Mouse (Mus musculus): ENCODE measurements around the gene Gm20388.

Gene Gm20388

DNA sequence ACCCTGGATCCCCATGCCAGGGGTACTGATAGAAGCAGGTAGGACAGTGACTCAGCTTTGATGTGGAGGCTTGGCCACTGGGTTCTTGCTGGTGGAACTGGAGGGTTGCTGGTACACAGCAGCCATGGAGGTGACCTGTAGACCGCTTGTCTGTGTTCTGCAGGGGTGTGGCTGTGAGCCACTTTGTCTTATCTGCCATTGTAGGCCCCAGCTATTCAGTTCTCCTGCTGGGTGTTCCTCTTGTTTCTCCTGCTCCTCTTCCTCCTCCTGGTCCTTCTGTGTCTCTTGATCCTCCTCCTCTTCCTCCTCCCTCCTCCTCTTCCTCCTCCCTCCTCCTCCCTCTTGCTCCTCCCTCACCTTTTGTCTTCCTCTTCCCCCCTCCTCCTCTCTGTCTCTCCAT is 614.5 kb downstream of the Gm20388 start:
- no peak for DNase-seq

DNA sequence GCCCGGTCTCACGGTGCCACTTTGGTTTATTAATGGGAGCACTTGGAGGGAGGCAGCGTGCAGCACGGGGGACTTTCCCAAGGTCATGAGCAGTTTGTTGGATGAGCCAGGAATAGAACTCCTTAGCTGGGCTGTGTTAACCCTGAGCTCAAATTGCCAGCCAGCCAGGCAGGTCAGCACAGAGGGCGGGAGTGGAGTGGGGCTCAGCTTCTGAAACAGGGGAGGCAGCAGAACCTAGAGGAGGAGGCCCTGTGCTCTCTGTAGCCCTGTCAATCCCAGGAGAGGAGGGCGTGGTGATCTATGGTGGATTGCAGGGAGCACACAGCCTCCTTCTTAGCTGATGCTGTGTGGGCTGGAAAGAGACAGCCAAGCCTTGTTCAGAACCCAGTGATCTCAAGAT is 615.2 kb downstream of the Gm20388 start:
- DNase-seq: no peak

DNA sequence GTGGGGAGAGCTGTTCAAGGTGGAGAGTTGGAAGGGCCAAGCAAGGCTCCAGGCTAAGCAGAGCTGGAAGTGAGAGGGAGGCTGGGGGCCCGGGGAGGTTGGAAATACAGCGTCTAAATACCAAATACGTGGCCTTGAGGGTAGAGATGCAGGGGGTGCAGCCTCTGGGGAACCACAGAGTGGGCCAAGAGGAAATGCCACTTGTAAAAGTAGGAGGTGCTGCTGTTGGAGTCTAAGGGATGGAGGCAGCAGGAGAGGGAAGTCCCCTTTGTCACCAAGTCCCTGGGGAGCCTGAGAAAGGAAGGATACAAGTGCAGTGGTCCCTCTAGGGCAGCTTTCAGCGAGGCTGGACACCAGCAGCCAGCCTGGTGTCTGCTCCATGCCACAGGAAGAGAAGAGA is 615.9 kb downstream of the Gm20388 start:
- no peak for DNase-seq

DNA sequence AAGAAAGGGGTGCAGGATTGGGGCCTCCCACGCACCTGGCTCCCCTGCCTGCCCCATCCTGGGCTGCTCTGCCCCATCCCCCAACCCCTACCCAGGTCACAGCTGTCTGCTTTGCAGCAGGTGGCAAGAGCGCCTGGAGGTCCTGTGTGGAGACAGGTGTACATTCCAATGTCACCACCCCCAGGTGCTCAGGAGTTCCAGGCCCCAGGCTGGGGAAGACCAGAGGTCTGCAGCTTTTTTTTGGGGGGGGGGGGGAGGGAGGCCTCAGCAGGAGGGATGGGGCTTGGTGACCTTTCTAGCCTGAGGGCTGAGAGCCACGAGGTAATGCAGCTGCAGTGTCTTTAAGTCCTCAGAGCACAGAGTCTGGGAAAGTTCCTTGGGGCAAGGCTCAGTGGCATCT is 617.7 kb downstream of the Gm20388 start:
- DNase-seq: no peak

DNA sequence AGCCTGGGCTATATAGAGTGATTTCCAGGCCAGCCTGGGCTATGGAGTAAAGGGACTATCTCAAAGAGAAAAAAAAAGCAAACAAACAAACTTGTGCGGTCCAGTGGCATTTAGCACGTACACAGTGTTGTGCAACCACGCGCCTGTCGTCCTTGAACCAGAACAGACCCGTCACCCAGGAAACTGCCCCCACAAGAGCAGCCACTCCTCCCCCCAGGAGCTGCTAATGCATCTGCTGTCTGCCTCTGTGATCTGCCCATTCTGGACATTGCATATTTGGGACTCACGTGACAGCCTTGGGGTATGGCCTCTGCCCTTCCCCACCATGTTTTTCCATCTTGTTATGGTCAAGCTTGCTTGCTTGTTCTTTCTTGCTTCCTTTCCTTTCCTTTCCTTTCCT is 618.6 kb downstream of the Gm20388 start:
- DNase-seq: peak; percentile 46

DNA sequence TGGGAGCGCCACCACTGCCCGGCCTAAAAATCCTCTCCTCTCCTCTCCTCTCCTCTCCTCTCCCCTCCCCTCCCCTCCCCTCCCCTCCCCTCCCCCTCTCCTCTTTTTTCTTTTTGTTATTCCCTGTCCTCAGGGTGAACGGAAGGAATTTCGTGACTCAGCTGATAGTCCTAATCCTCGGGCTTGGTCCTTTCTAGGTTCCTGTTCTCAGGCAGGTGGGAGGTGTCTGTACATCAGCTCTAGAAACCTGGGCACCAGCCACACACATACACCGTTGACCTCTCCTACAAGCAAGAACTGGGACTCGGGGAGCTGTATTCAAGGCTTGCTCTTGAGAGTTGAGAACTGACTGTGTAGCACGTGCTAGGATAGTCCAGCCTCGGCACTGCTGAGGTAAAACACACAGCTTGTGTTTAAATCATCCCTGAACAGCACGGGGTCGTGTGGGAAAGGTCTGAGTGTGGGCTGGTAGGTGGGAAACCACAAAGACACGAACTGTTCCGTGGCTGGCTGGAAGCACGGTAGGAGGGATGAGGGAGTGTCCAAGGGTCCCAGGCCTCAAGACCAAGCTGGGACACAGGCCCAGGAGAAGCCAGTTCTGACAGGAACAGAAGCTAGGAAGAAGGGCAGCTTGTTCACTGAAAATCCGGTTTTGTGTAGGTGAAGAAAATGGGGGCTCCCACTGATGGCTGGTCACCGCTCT is 620.5 kb downstream of the Gm20388 start:
- DNase-seq: no peak

DNA sequence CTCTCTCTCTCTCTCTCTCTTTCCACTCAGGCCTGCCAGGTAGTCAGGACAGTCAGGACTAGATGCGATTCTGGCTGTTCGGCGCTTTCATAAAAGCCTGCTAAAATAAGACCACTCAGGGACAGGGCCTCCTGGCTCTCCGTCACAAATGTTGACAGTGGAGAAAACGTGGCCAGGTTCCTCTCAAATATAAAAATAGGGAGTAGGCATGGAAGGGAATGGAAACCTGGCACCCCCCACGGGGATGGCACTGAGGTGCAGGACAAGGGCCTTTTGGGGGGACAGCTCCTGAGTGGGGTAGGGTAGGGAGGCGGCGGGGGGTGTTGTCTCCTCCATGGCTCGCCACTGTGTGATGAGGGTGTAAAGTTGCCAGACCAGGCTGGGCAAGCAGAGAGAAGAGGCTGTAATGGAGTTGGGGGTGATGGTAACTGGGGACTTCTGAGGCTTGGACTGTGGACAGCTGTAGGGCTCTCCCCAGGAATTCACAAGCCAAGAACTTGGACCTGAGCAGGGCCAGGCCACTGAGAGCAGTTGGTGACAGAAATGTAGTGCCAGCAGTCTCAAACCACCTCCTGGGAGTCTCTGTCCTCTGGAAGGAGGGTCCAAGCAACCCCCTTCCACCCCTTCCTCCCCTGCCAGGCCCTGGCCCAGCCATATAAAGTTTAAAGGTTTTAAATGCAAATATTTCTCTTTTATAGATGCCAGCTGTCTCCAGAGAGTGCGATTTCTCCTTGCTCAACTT is 621.3 kb downstream of the Gm20388 start:
- no peak for DNase-seq

DNA sequence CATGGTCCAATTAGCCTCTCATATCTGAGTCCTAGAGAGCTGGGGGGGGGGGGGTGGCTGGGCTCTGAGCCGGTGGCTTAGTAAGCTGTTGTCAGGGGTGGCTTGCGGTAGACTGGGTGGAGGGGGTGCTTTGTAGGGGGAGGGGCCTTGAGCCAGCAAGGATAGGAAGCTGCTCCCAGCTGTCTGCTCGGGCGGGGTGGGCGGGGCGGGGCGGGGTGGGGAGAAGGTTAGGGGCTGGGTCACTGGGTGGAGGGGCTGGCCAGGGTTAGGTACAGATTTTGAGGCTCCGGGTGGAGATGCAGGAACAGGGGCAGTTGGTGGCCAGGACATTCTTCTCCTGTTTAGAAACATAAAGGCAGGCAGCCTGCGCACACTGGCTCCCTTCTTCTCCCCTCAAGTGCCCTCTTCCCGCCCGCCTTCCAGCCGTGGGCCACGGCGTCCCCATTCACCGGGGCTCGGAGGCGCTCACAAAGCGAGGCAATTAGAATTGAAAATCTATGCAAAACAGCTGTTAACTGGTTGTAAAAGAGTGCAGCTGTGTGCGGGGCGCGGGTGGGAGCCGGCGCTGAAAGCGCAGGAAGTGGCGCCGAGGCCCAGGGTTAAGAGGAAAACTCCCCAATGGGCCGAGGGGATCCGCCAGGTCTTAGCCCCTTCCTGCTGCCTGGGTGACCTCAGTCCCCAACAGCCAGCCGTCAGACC is 622.0 kb downstream of the Gm20388 start:
- no peak for DNase-seq

DNA sequence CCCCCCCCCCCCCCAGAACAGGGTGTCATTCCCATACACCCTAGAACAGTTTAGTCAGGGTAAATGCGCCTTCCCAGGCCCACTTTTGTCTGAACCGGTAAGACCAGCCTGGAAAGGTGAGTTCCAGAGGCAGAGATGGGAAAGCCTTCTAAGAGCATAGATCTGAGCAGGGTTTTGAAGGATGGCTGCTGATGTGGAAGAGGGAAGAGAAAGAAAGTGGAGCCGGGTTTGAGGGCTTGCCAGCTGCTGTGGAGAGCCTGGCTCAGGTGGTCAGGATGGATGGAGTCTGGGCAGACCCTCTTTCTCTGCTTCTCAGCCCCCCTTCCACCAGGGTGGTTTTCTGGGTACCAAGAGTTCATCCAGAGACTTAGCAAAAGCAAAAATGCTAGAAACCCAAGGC is 622.7 kb downstream of the Gm20388 start:
- no peak for DNase-seq

DNA sequence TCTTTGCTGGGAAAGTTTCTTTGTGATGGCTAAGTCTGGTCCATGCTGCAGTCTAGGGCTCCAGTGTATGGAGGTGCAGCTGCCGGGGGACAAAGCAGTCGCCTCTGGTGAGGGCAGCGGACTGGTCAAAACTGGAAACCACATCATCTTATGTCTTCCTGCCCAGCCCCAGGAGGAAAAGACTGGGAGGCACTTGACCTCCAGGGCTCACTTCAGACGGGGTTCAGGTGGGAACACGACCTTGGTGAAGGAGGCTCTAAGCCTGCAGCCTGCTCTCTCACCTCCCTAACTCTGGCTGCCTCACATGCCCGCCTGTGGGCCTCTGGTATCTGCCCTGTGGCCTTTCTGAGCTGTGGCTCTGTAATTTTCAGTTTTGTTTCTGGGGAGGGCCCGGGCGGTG is 623.4 kb downstream of the Gm20388 start:
- no peak for DNase-seq

DNA sequence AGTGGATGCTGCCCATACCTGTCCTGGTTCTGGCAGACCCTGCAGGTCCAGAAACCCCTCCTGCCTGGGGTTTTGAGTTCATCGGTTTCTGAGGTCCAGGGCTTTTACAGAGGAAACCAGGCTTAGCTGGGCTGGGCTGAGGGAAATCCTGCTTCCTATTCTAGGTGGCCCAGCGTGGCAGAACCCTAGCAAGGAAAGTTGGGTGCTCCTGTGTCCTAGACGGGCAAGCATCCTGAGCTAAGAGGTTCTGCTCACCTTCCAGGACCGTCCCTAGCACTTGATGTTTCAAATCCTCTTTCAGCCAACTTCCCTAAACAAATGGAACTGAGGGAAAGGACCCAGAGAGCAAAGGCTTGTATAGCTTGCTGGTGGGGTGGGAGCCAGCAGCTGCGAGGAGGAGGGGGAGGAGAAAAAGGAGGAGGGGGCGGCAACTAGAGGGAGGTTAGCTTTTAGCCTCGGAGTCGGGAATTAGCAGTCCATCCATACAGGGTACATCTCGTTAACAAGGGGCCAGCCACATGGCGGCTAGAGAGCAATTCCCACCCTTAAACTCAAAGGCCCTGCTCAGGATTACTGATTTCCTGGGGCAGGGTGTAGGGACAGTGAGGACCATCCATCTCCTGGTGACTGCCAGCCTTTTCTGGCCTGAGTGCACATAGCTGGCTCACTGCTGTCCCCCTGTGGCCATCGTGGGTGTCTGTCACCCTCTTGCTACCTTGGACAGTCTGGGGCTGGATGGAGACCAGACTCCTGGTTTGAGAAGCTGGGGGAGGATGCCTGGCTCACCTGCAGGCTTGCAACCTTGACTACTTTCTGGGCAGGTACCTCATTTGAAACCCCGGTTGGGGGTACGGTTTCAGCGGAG is 624.1 kb downstream of the Gm20388 start:
- peak; percentile 91 for DNase-seq

DNA sequence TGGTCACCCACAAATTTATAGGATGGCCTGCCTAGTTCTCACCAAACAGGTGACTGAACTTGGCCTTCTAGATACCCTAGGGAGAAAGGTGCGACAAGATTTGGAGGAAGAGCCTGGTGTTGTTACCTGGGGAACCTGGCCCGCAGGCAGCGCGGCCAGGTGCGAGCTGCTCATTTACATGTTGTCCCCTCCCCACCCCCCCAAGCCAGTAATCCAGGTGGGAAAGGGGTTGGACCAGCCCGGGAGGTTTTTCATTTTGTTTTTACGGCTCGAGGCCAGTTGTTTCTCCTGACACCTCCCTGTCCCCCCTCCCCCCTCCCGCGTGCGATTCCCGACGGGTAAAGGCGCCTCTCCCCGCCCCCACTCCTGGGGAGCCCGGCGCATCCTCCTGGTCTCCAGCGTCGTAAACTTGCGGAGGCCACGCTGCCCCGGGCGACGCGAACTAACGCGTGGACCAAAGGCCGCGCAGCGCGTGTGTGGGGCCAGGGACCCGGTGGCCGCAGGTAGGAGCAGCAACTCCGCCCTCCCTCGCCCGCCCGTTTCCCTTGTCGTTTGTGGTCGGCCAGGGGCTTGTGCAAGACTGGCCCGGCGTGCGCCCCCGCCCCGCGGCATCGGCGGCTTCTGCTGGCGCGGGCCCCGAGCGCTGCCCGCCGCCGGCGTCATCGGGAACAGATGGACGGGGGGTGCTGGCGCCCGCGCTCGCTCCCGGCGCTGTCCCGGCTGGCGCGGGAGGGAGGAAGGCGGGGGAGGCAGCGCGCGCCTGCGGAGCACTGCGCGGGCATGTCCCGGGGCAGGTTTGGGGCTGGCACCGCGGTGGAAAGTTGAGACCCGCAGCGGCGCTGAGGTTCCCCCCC is 625.0 kb downstream of the Gm20388 start:
- peak; percentile 71 for DNase-seq

DNA sequence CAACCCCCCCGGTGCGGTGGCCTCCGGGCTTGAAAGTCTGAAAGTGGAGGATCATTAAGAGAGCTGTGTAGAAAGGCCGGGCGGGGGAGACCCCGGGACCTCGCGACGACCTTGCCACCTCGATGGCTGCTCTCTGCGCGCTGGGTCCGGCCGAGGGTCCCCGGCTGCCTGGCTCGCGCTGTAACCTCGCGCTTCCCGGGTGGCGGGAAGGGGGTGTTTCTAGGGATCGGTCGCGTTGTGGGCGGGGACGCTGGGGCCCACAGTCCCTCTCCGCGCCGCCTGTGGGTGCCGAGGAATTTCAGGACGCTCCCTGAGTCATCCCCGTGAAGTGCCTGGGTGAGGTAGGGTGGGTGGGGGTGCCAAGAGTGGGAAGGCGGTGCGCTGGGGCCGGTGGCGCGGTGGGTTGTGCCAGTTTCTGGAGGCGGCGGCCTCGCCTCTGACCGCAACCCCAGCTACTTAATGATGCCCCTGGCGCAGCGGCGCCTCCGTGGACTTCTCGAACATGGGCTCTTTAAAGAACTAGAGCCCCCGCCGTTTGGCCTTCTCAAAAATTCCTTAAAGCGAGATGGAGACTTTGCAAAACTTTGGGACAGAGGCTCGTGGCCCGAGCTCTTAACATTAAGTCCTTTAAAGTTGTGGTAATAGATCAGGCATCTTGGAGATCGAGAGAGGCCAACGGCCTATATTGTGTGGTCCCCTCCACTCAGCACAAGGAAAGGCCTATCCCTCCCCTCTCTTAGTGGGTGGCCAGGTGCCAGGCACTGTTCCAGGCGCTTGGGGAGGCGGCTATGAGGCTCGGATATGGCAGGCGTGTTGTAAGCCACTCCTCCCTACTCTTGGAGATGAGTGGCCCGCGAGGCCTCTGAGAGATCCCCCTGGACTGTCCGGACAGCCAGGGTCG is 625.9 kb downstream of the Gm20388 start:
- DNase-seq: peak; percentile 74

DNA sequence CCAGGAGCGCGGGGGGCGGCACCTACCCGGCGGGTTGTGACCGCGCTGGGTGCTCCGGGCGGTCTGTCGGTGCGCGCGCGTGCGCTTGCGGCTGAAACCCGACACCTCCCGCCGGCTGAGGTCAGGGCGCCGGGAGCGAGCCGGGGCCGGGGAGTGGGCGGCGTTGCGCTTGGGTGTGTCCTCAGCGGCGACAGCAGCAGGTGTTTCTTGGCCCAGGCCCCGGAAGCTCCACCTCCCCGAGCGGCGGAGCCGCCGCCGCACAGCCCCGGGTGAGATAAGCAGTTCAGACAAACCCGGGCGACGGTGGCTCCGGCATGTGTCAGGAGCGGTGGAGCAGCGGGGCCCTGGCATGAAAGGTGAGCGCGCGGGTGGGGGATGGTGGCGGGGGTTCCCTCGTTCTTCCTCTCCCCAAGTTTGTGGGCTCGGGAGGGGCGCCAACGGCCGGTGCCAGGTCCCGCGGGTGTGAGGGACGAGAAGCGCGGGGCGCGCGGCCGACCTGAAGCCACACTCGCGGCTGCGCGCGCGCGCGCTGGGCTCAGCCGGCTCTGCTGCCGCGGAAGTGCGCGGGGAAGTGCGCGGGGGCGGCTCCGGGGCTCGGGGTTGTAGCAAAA is 626.7 kb downstream of the Gm20388 start:
- DNase-seq: peak; percentile 90

DNA sequence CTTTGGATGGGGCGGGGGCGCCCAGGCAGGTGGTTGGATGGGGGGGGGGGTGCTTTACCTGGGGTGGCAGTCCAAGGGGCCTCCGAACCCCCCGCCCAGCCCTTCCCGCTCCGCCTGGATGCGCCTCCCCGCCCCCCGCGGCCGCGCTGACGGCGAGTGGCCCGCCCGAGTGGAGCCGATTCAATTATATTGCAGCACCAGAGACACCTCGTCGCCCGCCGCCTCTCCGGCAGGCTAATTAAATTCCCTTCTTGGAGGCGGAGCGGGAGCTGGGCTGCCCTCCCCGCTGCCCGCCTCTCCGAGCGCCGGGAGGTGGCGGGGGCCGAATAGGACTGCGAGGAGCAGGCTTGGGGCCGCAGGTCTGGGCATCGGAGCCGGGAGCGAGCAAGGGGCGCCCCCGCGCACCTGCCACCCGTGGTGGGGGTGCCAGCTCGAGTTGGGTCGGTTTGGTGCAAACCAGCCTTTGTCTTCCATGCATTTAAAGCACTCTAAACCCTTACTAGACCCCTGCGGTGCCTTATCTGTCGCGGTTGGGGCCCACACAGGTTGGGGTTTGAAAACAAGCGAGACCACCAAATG is 627.3 kb downstream of the Gm20388 start:
- DNase-seq: peak; percentile 67

DNA sequence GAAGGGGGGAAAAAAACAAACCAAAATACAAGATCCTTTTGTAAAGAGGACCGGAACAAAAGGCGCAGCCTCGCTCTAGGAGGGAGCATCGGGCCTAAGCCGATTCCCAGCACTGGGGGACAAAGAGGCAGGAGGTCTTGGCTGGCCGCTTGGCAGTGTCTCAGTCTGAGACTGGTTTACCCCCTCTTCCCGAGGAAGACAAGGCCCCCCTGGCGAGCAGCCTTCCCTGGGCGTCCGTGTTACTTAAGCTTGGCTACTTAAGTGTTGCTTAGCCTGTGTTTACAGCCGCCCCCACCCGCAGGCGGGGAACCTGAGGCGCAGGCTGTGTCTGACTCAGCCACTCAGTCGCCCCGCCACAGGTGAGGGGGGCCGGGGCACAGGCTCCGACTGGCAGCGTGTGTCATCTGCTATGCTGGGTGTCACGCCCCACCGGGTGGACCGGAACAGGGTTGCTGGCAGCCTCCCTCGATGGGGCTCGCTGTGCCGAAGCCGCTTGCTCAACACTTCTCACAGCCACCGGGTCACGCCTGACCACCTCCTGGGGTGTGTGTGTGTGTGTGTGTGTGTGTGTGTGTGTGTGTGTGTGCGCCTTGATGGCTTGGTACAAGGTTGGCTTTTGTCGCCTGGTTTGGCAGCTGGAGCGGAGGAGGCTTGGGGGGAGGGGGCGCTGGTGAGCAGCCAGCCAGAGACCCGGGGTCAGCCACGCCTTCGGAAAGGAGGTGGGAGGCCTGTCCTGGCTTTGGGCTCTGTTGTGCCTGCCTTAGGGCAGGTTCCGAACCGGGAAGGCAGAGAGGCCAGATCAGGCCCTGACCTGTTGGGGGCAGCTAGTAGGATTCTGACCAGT is 628.0 kb downstream of the Gm20388 start:
- peak; percentile 88 for DNase-seq

DNA sequence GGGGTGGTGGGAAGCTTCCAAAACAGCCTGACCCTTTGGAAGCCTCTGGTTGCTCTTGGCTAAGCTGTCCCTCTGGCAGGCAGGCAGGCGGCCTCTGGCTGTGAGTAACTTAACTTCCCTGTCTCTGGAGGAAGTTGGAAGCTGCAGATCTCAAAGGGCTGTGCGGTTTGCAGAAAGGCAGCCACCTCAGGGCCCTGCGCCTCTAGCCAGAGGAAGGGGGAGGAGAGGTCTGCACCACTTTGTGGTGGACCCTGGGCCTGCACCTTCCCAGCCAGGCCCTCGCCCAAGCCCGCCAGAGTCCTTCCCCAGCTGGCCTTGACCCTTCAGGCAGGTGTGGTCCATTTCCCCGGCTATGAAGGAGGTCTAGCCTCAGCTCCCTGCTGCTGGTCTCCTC is 628.7 kb downstream of the Gm20388 start:
- DNase-seq: peak; percentile 40

DNA sequence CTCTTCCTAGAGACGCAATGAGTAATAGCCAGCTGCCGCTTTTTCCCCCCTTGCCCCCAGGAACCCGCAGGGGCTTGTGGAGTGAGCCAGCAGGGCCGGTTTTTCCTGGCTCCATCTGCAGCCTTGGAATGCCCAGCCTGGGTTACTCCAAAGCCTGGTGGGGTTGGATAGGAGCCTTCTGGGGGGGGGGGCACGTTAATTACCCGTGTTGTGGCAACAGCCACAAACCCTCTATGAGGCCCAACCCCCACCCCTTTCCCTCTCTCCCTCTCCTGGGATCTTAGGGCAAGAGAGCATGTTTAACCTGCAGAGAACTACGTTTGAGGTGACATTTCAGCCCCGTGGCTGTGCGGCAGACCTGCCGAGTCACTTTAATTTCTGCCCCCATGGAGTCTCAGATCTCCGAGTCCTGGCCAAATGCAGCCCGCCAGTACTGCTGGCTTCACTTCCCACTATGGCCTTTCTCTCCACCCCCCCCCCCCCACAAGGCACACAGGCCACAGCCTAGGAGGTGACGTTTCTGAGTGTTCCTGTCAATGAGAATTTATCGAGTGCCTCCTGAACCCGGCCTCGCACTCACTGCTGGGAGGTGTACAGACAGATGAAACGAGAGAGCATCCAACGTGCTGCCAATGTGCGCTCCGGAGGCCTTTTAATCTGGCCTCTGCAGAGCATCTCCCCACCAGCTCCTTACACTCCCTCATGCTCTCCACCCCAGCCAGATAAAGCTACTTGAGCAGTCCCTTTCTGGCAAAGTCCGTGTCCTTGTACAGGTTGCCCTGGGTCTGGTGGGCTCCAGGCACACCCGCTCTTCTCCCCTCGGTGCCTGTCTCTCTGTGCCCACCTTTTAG is 629.4 kb downstream of the Gm20388 start:
- no peak for DNase-seq
